Mouse (Mus musculus): ENCODE results near the gene Lgi2. TPM values are rescaled to one million over a fixed set of nuclear protein-coding genes. Genes with fewer than 3 reads are reported as not detected.

Gene Lgi2
- total RNA-seq, 4 experiments from 2014 or later = 53.1 to 72.8 (median 58.0) TPM

GRCm38 (mm10) chr5:52539483-52539882 lies 26.8 kb downstream of the Lgi2 start:
- DNase-seq (ENCODE audit: low spot score in 2 of 2) = no peak

- DNase-seq (ENCODE audit: low spot score in 2 of 2) = no peak
These were observed 29.2 kb downstream of the Lgi2 start for GRCm38 (mm10) chr5:52537024-52537423.

GRCm38 (mm10) chr5:52534798-52535590 lies 31.3 kb downstream of the Lgi2 start:
- no peak for DNase-seq (ENCODE audit: low spot score in 2 of 2)

- no peak for DNase-seq (ENCODE audit: low spot score in 2 of 2)
These were observed 32.6 kb downstream of the Lgi2 start for GRCm38 (mm10) chr5:52533705-52534104.

GRCm38 (mm10) chr5:52528545-52528944 lies 37.7 kb downstream of the Lgi2 start:
- DNase-seq (ENCODE audit: low spot score in 2 of 2) = peak in 1 of 2 experiments; percentile 25

- DNase-seq (ENCODE audit: low spot score in 2 of 2) = no peak
These were observed 39.8 kb downstream of the Lgi2 start for GRCm38 (mm10) chr5:52526324-52526986.

- peak in 1 of 2 experiments; percentile 24 for DNase-seq (ENCODE audit: low spot score in 2 of 2)
These were observed 42.1 kb downstream of the Lgi2 start for GRCm38 (mm10) chr5:52524207-52524606.

- DNase-seq (ENCODE audit: low spot score in 2 of 2) = no peak
These were observed 46.3 kb downstream of the Lgi2 start for GRCm38 (mm10) chr5:52519921-52520320.

GRCm38 (mm10) chr5:52516072-52516476 lies 50.2 kb downstream of the Lgi2 start:
- no peak for DNase-seq (ENCODE audit: low spot score in 2 of 2)

- DNase-seq (ENCODE audit: low spot score in 2 of 2) = peak; percentile 27 to 60
These were observed 50.8 kb downstream of the Lgi2 start for GRCm38 (mm10) chr5:52515246-52516021.

- no peak for DNase-seq (ENCODE audit: low spot score in 2 of 2)
These were observed 55.2 kb downstream of the Lgi2 start for GRCm38 (mm10) chr5:52511089-52511488.

GRCm38 (mm10) chr5:52509416-52509815 lies 56.8 kb downstream of the Lgi2 start:
- no peak for DNase-seq (ENCODE audit: low spot score in 2 of 2)

- DNase-seq (ENCODE audit: low spot score in 2 of 2) = no peak
These were observed 61.6 kb downstream of the Lgi2 start for GRCm38 (mm10) chr5:52504666-52505065.

- DNase-seq (ENCODE audit: low spot score in 2 of 2) = peak in 1 of 2 experiments; percentile 28
These were observed 62.1 kb downstream of the Lgi2 start for GRCm38 (mm10) chr5:52504148-52504547.

GRCm38 (mm10) chr5:52495671-52496070 lies 70.6 kb downstream of the Lgi2 start:
- no peak for DNase-seq (ENCODE audit: low spot score in 2 of 2)

GRCm38 (mm10) chr5:52491496-52491895 lies 74.8 kb downstream of the Lgi2 start:
- DNase-seq (ENCODE audit: low spot score in 2 of 2) = no peak

- no peak for DNase-seq (ENCODE audit: low spot score in 2 of 2)
These were observed 78.5 kb downstream of the Lgi2 start for GRCm38 (mm10) chr5:52487559-52488430.

Data from left cerebral cortex, adult 8-10 months (tissue).